Mouse (Mus musculus): ENCODE results near the gene Slc4a3.

- TF ChIP-seq POLR2A (IDR thresholded peaks at IDR 0.05; ENCODE audit: borderline replicate concordance, control insufficient read depth, low read depth, low read length) = no peak
- TF ChIP-seq CTCF (IDR thresholded peaks at IDR 0.05; ENCODE audit: control insufficient read depth, insufficient read depth, low read length) = no peak
Measured at GRCm38 (mm10) chr1:75499441-75499840, 46.6 kb upstream of the Slc4a3 start.

Measured in bone marrow, adult 2 months (tissue).